10 mouse cellular contexts compared by ENCODE assay signal in the genomic region with DNA sequence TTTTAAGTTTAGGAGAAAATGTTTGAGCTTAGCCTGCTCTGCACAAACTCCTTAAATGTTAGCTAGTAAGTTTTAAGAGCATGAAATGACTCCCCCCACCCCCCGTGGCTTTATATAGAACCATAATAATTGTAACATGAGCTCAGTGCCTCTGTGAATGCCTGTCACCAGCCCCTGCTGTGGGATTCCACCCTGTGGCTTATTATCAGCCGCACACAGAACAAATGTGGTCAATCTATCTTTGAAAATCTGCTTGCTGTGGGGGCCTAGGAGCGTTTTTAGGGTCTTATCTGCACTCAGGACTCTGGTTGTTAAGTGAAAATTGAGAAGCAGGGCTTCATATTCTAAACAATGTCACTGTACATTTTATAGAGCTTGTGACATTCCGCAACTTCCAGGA.
DNase-seq lines count a peak whose midpoint lies in the region; ATAC-seq and TF ChIP-seq lines count a peak whose summit lies in the region.
"Had no signal": no experiment of that assay in that cellular context is flagged by ENCODE, and none has a peak within 500 bp of the region (broad histone marks: within the 10 kb centered on the region; RNA-seq: fewer than 3 reads in every experiment).

No protein-coding gene starts in this region.

- 28% methylated on average over 4 of the region's 4 CpGs for WGBS in hindbrain, embryonic 14.5 days
- 37% methylated on average over 4 of the region's 4 CpGs for WGBS in hindbrain, postnatal 0 days
- 4% methylated on average over 4 of the region's 4 CpGs for whole genome bisulfite sequencing in liver, embryonic 12.5 days (ENCODE audit: insufficient replicate concordance)
- WGBS in kidney, embryonic 16.5 days, result 46% methylated on average over 4 of the region's 4 CpGs

- H3K36me3 ChIP-seq in hindbrain, embryonic 14.5 days (replicated peaks; ENCODE audit: control insufficient read depth, insufficient read depth), result no peaks in the 10 kb centered on the region
- no peaks in the 10 kb centered on the region for H3K36me3 ChIP-seq in hindbrain, postnatal 0 days (ENCODE audit: insufficient read depth, low read length)
- no peaks in the 10 kb centered on the region for H3K36me3 ChIP-seq in liver, embryonic 12.5 days
- no peaks in the 10 kb centered on the region for H3K36me3 ChIP-seq in kidney, embryonic 16.5 days (ENCODE audit: insufficient read depth, low read length)

- no peak overlapping the region for H3K4me2 ChIP-seq in hindbrain, embryonic 14.5 days (replicated peaks)
- no peak overlapping the region for H3K4me2 ChIP-seq in hindbrain, postnatal 0 days (ENCODE audit: low read depth, low read length)
- H3K4me2 ChIP-seq in liver, embryonic 12.5 days, result peak overlapping the region; percentile 29; the same call in 1 of the 2 replicates
- H3K4me2 ChIP-seq in kidney, embryonic 16.5 days (replicated peaks; ENCODE audit: low read depth, low read length), result no peak overlapping the region

- no peak overlapping the region for H3K4me3 ChIP-seq in hindbrain, embryonic 14.5 days (replicated peaks; ENCODE audit: low read length)
- H3K4me3 ChIP-seq in hindbrain, postnatal 0 days (ENCODE audit: low read length), result no peak overlapping the region
- no peak overlapping the region for H3K4me3 ChIP-seq in liver, embryonic 12.5 days
- no peak overlapping the region for H3K4me3 ChIP-seq in kidney, embryonic 16.5 days (ENCODE audit: low read length)

- H3K27me3 ChIP-seq in hindbrain, embryonic 14.5 days (ENCODE audit: control insufficient read depth, insufficient read depth, low read length), result no peaks in the 10 kb centered on the region
- H3K27me3 ChIP-seq in hindbrain, postnatal 0 days (ENCODE audit: insufficient read depth, low read length), result no peaks in the 10 kb centered on the region
- H3K27me3 ChIP-seq in liver, embryonic 12.5 days (replicated peaks), result peaks cover 33% of the 10 kb centered on the region
- no peaks in the 10 kb centered on the region for H3K27me3 ChIP-seq in kidney, embryonic 16.5 days (ENCODE audit: insufficient read depth, low read length)
- H3K27me3 ChIP-seq: megakaryocyte, embryonic 14.5 days had no signal

- H3K27ac ChIP-seq in hindbrain, embryonic 14.5 days, result 0 out of 2 replicates have a peak overlapping the region, but pooled peaks have one; percentile 23
- H3K27ac ChIP-seq in hindbrain, postnatal 0 days, result no peak overlapping the region
- H3K27ac ChIP-seq in liver, embryonic 12.5 days, result no peak overlapping the region
- no peak overlapping the region for H3K27ac ChIP-seq in kidney, embryonic 16.5 days (ENCODE audit: low read length)

- no peaks in the 10 kb centered on the region for H3K9me3 ChIP-seq in hindbrain, embryonic 14.5 days (ENCODE audit: control insufficient read depth, low read length)
- no peaks in the 10 kb centered on the region for H3K9me3 ChIP-seq in hindbrain, postnatal 0 days (ENCODE audit: low read length)
- no peaks in the 10 kb centered on the region for H3K9me3 ChIP-seq in liver, embryonic 12.5 days (replicated peaks)
- H3K9me3 ChIP-seq in kidney, embryonic 16.5 days (ENCODE audit: low read length), result no peaks in the 10 kb centered on the region
- H3K9me3 ChIP-seq: megakaryocyte, embryonic 14.5 days had no signal

- peaks cover 34% of the 10 kb centered on the region for H3K4me1 ChIP-seq in hindbrain, embryonic 14.5 days (replicated peaks; ENCODE audit: control insufficient read depth, insufficient read depth, low read length)
- H3K4me1 ChIP-seq in hindbrain, postnatal 0 days (ENCODE audit: insufficient read depth, low read length), result peaks cover 15% of the 10 kb centered on the region; the same call in 1 of the 2 replicates
- peaks cover 29% of the 10 kb centered on the region for H3K4me1 ChIP-seq in liver, embryonic 12.5 days
- peaks cover 30% of the 10 kb centered on the region for H3K4me1 ChIP-seq in kidney, embryonic 16.5 days (ENCODE audit: insufficient read depth, low read length)

- no peak overlapping the region for H3K9ac ChIP-seq in hindbrain, embryonic 14.5 days
- no peak overlapping the region for H3K9ac ChIP-seq in hindbrain, postnatal 0 days (replicated peaks; ENCODE audit: low read length)
- H3K9ac ChIP-seq in liver, embryonic 12.5 days, result no peak overlapping the region
- no peak overlapping the region for H3K9ac ChIP-seq in kidney, embryonic 16.5 days (replicated peaks; ENCODE audit: low read length)

- DNase-seq in embryo, embryonic 10.5 days (ENCODE audit: low spot score), result peak; percentile 45
- no peak for DNase-seq in embryo, embryonic 9.5 days (ENCODE audit: extremely low spot score)
- DNase-seq in hindbrain, embryonic 14.5 days (ENCODE audit: low spot score), result no peak
- DNase-seq in hindbrain, postnatal 0 days (ENCODE audit: low spot score), result no peak
- peak; percentile 15 for DNase-seq in c-Kit-positive CD71-positive TER-119-positive erythroid progenitor cells, embryonic 14.5 days (ENCODE audit: low spot score)
- DNase-seq in kidney, adult 11 months, result no peak
- DNase-seq: kidney, adult 18-20 months had no signal

- TF ChIP-seq CTCF in hindbrain, postnatal 0 days (IDR thresholded peaks at IDR 0.05; ENCODE audit: low read depth), result no peak

- ATAC-seq in hindbrain, embryonic 14.5 days (ENCODE audit: low FRiP score), result no peak
- no peak for ATAC-seq in hindbrain, postnatal 0 days
- ATAC-seq in liver, embryonic 12.5 days, result peak; percentile 78
- ATAC-seq in kidney, embryonic 16.5 days (ENCODE audit: low FRiP score, low TSS enrichment), result no peak

Comparison
In these comparisons a context has a peak if more than half of its experiments do, and no peak if none do; other contexts are left out.
1. DNase-seq: peak in embryo, embryonic 10.5 days (single experiment) and c-Kit-positive CD71-positive TER-119-positive erythroid progenitor cells, embryonic 14.5 days (single experiment); none in embryo, embryonic 9.5 days (single experiment), hindbrain, embryonic 14.5 days (single experiment), hindbrain, postnatal 0 days (single experiment) and kidney, adult 11 months (single experiment).